In genomic region chr6:55432121-55432520, GRCm38 (mm10) we compare ENCODE assay signal across 25 mouse cellular contexts. TPM values are rescaled to one million over a fixed set of nuclear protein-coding genes. Genes with fewer than 3 reads are reported as not detected.
A peak's percentile ranks its signal among the peaks of the same experiment; 100 is the strongest.
DNase-seq lines count a peak whose midpoint lies in the region; ATAC-seq and TF ChIP-seq lines count a peak whose summit lies in the region.
"Had no signal": no experiment of that assay in that cellular context is flagged by ENCODE, and none has a peak within 500 bp of the region (broad histone marks: within the 10 kb centered on the region; RNA-seq: fewer than 3 reads in every experiment).

No protein-coding gene starts in this region.

- H3K9ac ChIP-seq in midbrain, embryonic 11.5 days (ENCODE audit: low read length), result no peak overlapping the region
- H3K9ac ChIP-seq in midbrain, embryonic 14.5 days (replicated peaks; ENCODE audit: low read length), result no peak overlapping the region
- no peak overlapping the region for H3K9ac ChIP-seq in hindbrain, embryonic 11.5 days (ENCODE audit: low read depth, low read length)
- H3K9ac ChIP-seq: forebrain, embryonic 15.5 days; hindbrain, embryonic 15.5 days had no signal

- no peak for ATAC-seq in midbrain, embryonic 11.5 days (ENCODE audit: low FRiP score)
- ATAC-seq in midbrain, embryonic 14.5 days (ENCODE audit: low FRiP score, low TSS enrichment), result no peak
- ATAC-seq in hindbrain, embryonic 11.5 days (ENCODE audit: low FRiP score), result no peak
- ATAC-seq: activated CD4-positive, CD25-positive, alpha-beta regulatory T cell, adult 4 months; CD4-positive, CD25-positive, alpha-beta regulatory T cell, adult 4 months; forebrain, embryonic 15.5 days; inflammation-experienced regulatory T-cells, adult 6 months; intestine, postnatal 0 days had no signal

- H3K27me3 ChIP-seq in heart, embryonic 10.5 days (ENCODE audit: insufficient read depth, poor library complexity, severe bottlenecking), result no peaks in the 10 kb centered on the region
- no peaks in the 10 kb centered on the region for H3K27me3 ChIP-seq in midbrain, embryonic 11.5 days (ENCODE audit: control insufficient read depth, insufficient read depth, low read length)
- H3K27me3 ChIP-seq in midbrain, embryonic 14.5 days (ENCODE audit: control insufficient read depth, insufficient read depth, low read length), result no peaks in the 10 kb centered on the region
- no peaks in the 10 kb centered on the region for H3K27me3 ChIP-seq in hindbrain, embryonic 11.5 days (ENCODE audit: control insufficient read depth, insufficient read depth, low read length)
- H3K27me3 ChIP-seq: forebrain, embryonic 15.5 days; hindbrain, embryonic 15.5 days had no signal

- no peaks in the 10 kb centered on the region for H3K9me3 ChIP-seq in heart, embryonic 10.5 days
- H3K9me3 ChIP-seq in midbrain, embryonic 11.5 days (ENCODE audit: control insufficient read depth, low read length), result no peaks in the 10 kb centered on the region
- no peaks in the 10 kb centered on the region for H3K9me3 ChIP-seq in midbrain, embryonic 14.5 days (ENCODE audit: control insufficient read depth, low read length)
- no peaks in the 10 kb centered on the region for H3K9me3 ChIP-seq in hindbrain, embryonic 11.5 days (ENCODE audit: control insufficient read depth, low read length)
- H3K9me3 ChIP-seq: embryonic facial prominence, embryonic 10.5 days; forebrain, embryonic 10.5 days; forebrain, embryonic 15.5 days; G1E; hindbrain, embryonic 10.5 days; hindbrain, embryonic 15.5 days had no signal

- peaks cover 9% of the 10 kb centered on the region for H3K4me1 ChIP-seq in heart, embryonic 10.5 days
- peaks cover 20% of the 10 kb centered on the region for H3K4me1 ChIP-seq in midbrain, embryonic 11.5 days (ENCODE audit: control insufficient read depth, insufficient read depth, low read length)
- H3K4me1 ChIP-seq in midbrain, embryonic 14.5 days (ENCODE audit: control insufficient read depth, insufficient read depth, low read length), result peaks cover 28% of the 10 kb centered on the region
- H3K4me1 ChIP-seq in embryonic fibroblast, embryonic 13.5 days (ENCODE audit: control insufficient read depth, insufficient read depth, low read length), result peaks cover 15% of the 10 kb centered on the region
- peaks cover 12% of the 10 kb centered on the region; the same call in 1 of the 2 replicates for H3K4me1 ChIP-seq in hindbrain, embryonic 11.5 days (replicated peaks; ENCODE audit: control insufficient read depth, insufficient read depth, low read length)

- TF ChIP-seq CTCF in embryonic fibroblast, embryonic 13.5 days (IDR thresholded peaks at IDR 0.05; ENCODE audit: borderline replicate concordance, insufficient read depth, low read length), result no peak

- DNase-seq in heart, adult 11 months, result peak; percentile 86
- DNase-seq in heart, embryonic 10.5 days (ENCODE audit: low spot score), result no peak
- DNase-seq in midbrain, embryonic 11.5 days (ENCODE audit: low spot score, missing footprints), result peak; percentile 44
- DNase-seq in midbrain, embryonic 14.5 days, result no peak
- no peak for DNase-seq in left cerebral cortex, adult 11 months (ENCODE audit: low spot score)
- no peak for DNase-seq in hindbrain, embryonic 11.5 days (ENCODE audit: low spot score)
- DNase-seq: adrenal gland, postnatal 36 days; cerebellum, adult 2 months; cerebellum, postnatal 10 days; heart, adult 2 months; heart, postnatal 10 days had no signal

- H3K4me2 ChIP-seq in midbrain, embryonic 11.5 days, result no peak overlapping the region
- no peak overlapping the region for H3K4me2 ChIP-seq in midbrain, embryonic 14.5 days (ENCODE audit: low read length)
- H3K4me2 ChIP-seq in hindbrain, embryonic 11.5 days (replicated peaks; ENCODE audit: low read depth, low read length), result no peak overlapping the region
- H3K4me2 ChIP-seq: forebrain, embryonic 15.5 days; hindbrain, embryonic 15.5 days had no signal

- H3K27ac ChIP-seq in heart, embryonic 10.5 days, result no peak overlapping the region
- H3K27ac ChIP-seq in midbrain, embryonic 11.5 days (ENCODE audit: low read depth, low read length), result no peak overlapping the region
- H3K27ac ChIP-seq in midbrain, embryonic 14.5 days (replicated peaks; ENCODE audit: low read depth, low read length), result no peak overlapping the region
- H3K27ac ChIP-seq in embryonic fibroblast, embryonic 13.5 days (ENCODE audit: insufficient read depth, low read length), result peak overlapping the region; percentile 55; the same call in 1 of the 2 replicates
- no peak overlapping the region for H3K27ac ChIP-seq in hindbrain, embryonic 11.5 days (ENCODE audit: low read depth, low read length)
- H3K27ac ChIP-seq: embryonic facial prominence, embryonic 10.5 days; forebrain, embryonic 10.5 days; forebrain, embryonic 15.5 days; heart, adult 2 months; hindbrain, embryonic 10.5 days; hindbrain, embryonic 15.5 days had no signal

- TF ChIP-seq POLR2A in embryonic fibroblast, embryonic 13.5 days (IDR thresholded peaks at IDR 0.05; ENCODE audit: low read depth, low read length), result no peak

- no peak overlapping the region for H3K4me3 ChIP-seq in heart, embryonic 10.5 days
- H3K4me3 ChIP-seq in midbrain, embryonic 11.5 days (ENCODE audit: low read depth, low read length), result no peak overlapping the region
- no peak overlapping the region for H3K4me3 ChIP-seq in midbrain, embryonic 14.5 days (replicated peaks; ENCODE audit: low read depth, low read length)
- no peak overlapping the region for H3K4me3 ChIP-seq in embryonic fibroblast, embryonic 13.5 days (ENCODE audit: insufficient read depth, low read length)
- H3K4me3 ChIP-seq in hindbrain, embryonic 11.5 days (ENCODE audit: low read depth, low read length), result no peak overlapping the region
- H3K4me3 ChIP-seq: embryonic facial prominence, embryonic 10.5 days; erythroblast, embryonic 14.5 days; forebrain, embryonic 10.5 days; forebrain, embryonic 15.5 days; heart, adult 2 months; hindbrain, embryonic 10.5 days; hindbrain, embryonic 15.5 days had no signal

- no peaks in the 10 kb centered on the region for H3K36me3 ChIP-seq in heart, embryonic 10.5 days
- no peaks in the 10 kb centered on the region for H3K36me3 ChIP-seq in midbrain, embryonic 11.5 days (ENCODE audit: control insufficient read depth, insufficient read depth, low read length)
- no peaks in the 10 kb centered on the region for H3K36me3 ChIP-seq in midbrain, embryonic 14.5 days (ENCODE audit: control insufficient read depth, insufficient read depth, low read length)
- no peaks in the 10 kb centered on the region for H3K36me3 ChIP-seq in hindbrain, embryonic 11.5 days (ENCODE audit: control insufficient read depth, insufficient read depth, low read length)
- H3K36me3 ChIP-seq: embryonic facial prominence, embryonic 10.5 days; forebrain, embryonic 10.5 days; forebrain, embryonic 15.5 days; G1E; hindbrain, embryonic 10.5 days; hindbrain, embryonic 15.5 days had no signal

RNA-seq across cellular contexts. Expression of gene Adcyap1r1, which starts 19.7 kb away (rescaled TPM):
- 1.3 and 1.8 TPM in 2 replicates for polyA plus RNA-seq in heart, embryonic 10.5 days (2016; fragmentation: Nextera tagmentation; extraction: Ambion mirVana)
- 17.6 and 20.4 TPM in 2 replicates for polyA plus RNA-seq in midbrain, embryonic 11.5 days (2014; fragmentation: Nextera tagmentation; extraction: Ambion mirVana)
- polyA plus RNA-seq in midbrain, embryonic 14.5 days (2014; fragmentation: Nextera tagmentation; extraction: Ambion mirVana), result 50.2 and 52.7 TPM in 2 replicates
- 1.5 and 4.2 TPM in 2 replicates for polyA plus RNA-seq in embryonic fibroblast, embryonic 13.5 days (2011; ENCODE audit: insufficient read length, low read depth, missing spikeins)
- polyA plus RNA-seq in hindbrain, embryonic 11.5 days (2014; fragmentation: Nextera tagmentation; extraction: Ambion mirVana), result 21.1 and 21.6 TPM in 2 replicates
- polyA plus RNA-seq: activated CD4-positive, CD25-positive, alpha-beta regulatory T cell, adult 4 months; CD4-positive, CD25-positive, alpha-beta regulatory T cell, adult 4 months; erythroblast, embryonic 14.5 days; G1E; inflammation-experienced regulatory T-cells, adult 6 months had no signal

RNA-seq across cellular contexts. Expression of gene Ghrhr, which starts 56.0 kb away (rescaled TPM):
- polyA plus RNA-seq in heart, embryonic 10.5 days (2016; fragmentation: Nextera tagmentation; extraction: Ambion mirVana), result not detected in 2 replicates
- polyA plus RNA-seq in midbrain, embryonic 11.5 days (2014; fragmentation: Nextera tagmentation; extraction: Ambion mirVana), result not detected in 2 replicates
- not detected in 2 replicates for polyA plus RNA-seq in midbrain, embryonic 14.5 days (2014; fragmentation: Nextera tagmentation; extraction: Ambion mirVana)
- not detected in 2 replicates for polyA plus RNA-seq in embryonic fibroblast, embryonic 13.5 days (2011; ENCODE audit: insufficient read length, low read depth, missing spikeins)
- not detected in 2 replicates for polyA plus RNA-seq in hindbrain, embryonic 11.5 days (2014; fragmentation: Nextera tagmentation; extraction: Ambion mirVana)
- polyA plus RNA-seq: activated CD4-positive, CD25-positive, alpha-beta regulatory T cell, adult 4 months; CD4-positive, CD25-positive, alpha-beta regulatory T cell, adult 4 months; cerebellum, adult 2 months; embryonic facial prominence, embryonic 10.5 days; embryonic facial prominence, embryonic 14.5 days; erythroblast, embryonic 14.5 days; forebrain, embryonic 10.5 days; forebrain, embryonic 15.5 days; G1E; heart, adult 2 months; heart, embryonic 14.5 days; hindbrain, embryonic 10.5 days; hindbrain, embryonic 15.5 days; inflammation-experienced regulatory T-cells, adult 6 months; intestine, postnatal 0 days had no signal

Comparison
In these comparisons a context has a peak if more than half of its experiments do, and no peak if none do; other contexts are left out.
1. DNase-seq: peak in heart, adult 11 months (single experiment) and midbrain, embryonic 11.5 days (single experiment); none in heart, embryonic 10.5 days (single experiment), midbrain, embryonic 14.5 days (single experiment), left cerebral cortex, adult 11 months (single experiment) and hindbrain, embryonic 11.5 days (single experiment).